Mouse (Mus musculus): Measurements from ENCODE around the gene Prkca. TPM values are rescaled to one million over a fixed set of nuclear protein-coding genes. Genes with fewer than 3 reads are reported as not detected.

The Prkca gene
- polyA plus RNA-seq, 1 experiment, result 43.2 TPM

DNA sequence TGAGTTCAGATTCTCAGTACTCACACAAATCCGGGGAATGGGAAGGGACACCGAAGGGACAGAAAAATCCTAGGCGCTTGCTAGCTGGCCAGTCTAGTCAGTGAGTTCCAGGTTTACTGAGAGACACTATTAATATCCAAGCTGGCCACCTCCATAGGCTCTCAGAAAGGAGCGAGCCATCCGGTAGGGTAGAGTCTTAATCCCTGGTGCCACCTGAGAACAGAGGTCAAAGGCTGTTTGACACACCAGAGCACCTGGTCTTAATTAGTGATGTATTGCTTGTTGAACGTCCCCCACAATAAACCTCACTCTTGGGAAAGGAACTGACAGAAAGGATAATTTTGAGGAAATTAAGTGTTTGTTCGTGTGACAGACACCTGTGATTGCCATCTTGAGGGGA lies 133.0 kb downstream of the Prkca start:
- Histone ChIP-seq H3K4me1 (ENCODE audit: control insufficient read depth, insufficient read depth, low read length) (peaks cover 7% of the 10 kb centered on the region), H3K4me3 (ENCODE audit: insufficient read depth, low read length) (no peak overlapping the region), H3K27ac (ENCODE audit: insufficient read depth, low read length) (no peak overlapping the region)
- TF ChIP-seq CTCF (IDR thresholded peaks at IDR 0.05; ENCODE audit: borderline replicate concordance, insufficient read depth, low read length) (no peak), POLR2A (IDR thresholded peaks at IDR 0.05; ENCODE audit: low read depth, low read length) (no peak)

DNA sequence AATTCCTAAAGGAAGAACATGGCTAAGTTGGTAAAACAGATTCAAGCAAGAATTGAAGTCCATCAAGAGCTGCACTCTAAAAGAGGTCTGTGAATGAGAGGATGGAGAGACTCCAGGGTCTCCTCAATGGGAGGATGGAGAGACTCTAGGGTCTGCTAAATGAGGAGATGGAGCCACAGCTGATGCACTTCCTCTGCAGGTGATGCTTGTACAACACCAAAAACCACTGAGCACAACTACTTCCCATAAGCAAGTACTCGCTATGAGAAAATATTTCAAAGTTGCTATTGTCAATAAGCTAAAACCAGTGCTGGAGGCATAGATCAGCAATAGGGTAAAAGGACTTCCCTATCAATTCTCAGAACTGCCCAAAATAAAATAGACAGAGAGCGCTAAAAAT lies 137.1 kb downstream of the Prkca start:
- H3K4me1 ChIP-seq (ENCODE audit: control insufficient read depth, insufficient read depth, low read length), result no peaks in the 10 kb centered on the region
- TF ChIP-seq POLR2A (IDR thresholded peaks at IDR 0.05; ENCODE audit: low read depth, low read length), result no peak
- TF ChIP-seq CTCF (IDR thresholded peaks at IDR 0.05; ENCODE audit: borderline replicate concordance, insufficient read depth, low read length), result no peak
- no peak overlapping the region for H3K27ac ChIP-seq (ENCODE audit: insufficient read depth, low read length)
- no peak overlapping the region for H3K4me3 ChIP-seq (ENCODE audit: insufficient read depth, low read length)

DNA sequence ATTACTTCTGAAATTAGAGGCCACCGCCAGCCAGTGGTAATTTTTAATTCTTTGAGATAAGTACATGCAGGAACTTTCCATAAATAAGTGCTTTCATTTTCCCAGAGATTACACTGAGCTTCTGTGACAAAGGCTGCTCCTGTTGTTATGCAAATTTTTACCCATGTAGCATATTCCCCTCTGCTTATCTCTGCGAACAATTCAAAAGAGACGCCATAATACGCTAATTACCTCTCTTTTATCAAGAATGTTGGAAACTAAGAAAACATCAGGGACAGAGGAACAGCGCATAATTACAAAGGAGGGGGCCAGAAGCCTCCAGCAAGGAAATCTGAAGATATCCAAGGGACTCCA lies 138.9 kb downstream of the Prkca start:
- no peak overlapping the region for H3K27ac ChIP-seq (ENCODE audit: insufficient read depth, low read length)
- no peak for TF ChIP-seq POLR2A (IDR thresholded peaks at IDR 0.05; ENCODE audit: low read depth, low read length)
- TF ChIP-seq CTCF (IDR thresholded peaks at IDR 0.05; ENCODE audit: borderline replicate concordance, insufficient read depth, low read length), result no peak
- H3K4me3 ChIP-seq (ENCODE audit: insufficient read depth, low read length), result no peak overlapping the region
- H3K4me1 ChIP-seq (ENCODE audit: control insufficient read depth, insufficient read depth, low read length), result no peaks in the 10 kb centered on the region

DNA sequence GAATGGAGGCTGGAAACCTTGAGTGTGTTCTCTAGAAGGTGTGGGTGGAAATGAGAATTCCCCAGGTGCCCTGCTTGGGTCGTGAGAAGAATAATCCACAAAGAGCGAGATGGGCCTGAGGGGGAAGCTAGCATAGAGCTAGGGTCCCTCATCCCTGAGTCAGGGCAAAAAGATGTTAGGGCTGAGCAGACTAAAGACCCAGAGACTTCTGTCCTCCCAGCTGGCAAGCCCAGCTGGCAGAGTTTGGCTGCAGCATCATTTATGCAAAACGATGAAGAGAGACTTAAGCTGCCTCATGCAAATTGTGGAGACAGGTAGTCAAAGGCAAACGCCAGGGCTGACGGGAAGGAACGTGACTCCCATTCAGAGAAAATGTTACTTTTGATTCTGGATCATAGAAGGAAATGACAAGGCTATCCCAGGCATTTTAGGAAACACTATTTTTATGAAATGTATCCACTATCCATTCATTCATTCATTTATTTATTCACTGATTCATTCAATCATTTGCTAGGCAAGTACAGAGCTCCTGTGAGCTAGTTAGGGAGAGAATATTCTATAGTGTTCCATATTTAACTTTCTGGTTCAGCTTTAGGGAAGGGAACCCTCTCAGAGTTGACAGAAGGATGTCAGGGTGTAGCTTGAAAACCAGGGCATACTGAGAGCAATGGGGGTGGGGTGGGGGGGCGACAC lies 139.4 kb downstream of the Prkca start:
- no peaks in the 10 kb centered on the region for H3K4me1 ChIP-seq (ENCODE audit: control insufficient read depth, insufficient read depth, low read length)
- H3K27ac ChIP-seq (ENCODE audit: insufficient read depth, low read length), result no peak overlapping the region
- H3K4me3 ChIP-seq (ENCODE audit: insufficient read depth, low read length), result no peak overlapping the region
- TF ChIP-seq CTCF (IDR thresholded peaks at IDR 0.05; ENCODE audit: borderline replicate concordance, insufficient read depth, low read length) (no peak), POLR2A (IDR thresholded peaks at IDR 0.05; ENCODE audit: low read depth, low read length) (no peak)

DNA sequence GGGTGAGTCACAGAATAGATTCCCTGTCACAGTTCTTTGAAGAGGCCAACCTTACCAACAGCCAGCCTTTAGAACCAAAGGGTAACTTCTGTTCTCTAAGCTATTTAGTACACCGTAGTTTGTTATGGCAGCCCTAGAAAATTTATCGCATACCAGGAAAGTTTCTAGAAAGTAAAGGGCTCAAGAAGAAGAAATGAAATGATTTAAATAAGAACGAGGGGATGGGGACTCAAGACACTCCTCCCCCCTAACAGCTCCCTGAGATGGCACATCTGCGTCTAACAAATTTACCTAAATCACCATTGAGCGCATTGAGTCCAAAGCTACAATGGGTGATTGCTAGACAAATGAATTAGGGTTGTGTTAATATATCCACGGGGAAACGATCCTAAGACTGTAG lies 140.9 kb downstream of the Prkca start:
- TF ChIP-seq CTCF (IDR thresholded peaks at IDR 0.05; ENCODE audit: borderline replicate concordance, insufficient read depth, low read length) (no peak), POLR2A (IDR thresholded peaks at IDR 0.05; ENCODE audit: low read depth, low read length) (no peak)
- no peak overlapping the region for H3K4me3 ChIP-seq (ENCODE audit: insufficient read depth, low read length)
- no peak overlapping the region for H3K27ac ChIP-seq (ENCODE audit: insufficient read depth, low read length)
- no peaks in the 10 kb centered on the region for H3K4me1 ChIP-seq (ENCODE audit: control insufficient read depth, insufficient read depth, low read length)

DNA sequence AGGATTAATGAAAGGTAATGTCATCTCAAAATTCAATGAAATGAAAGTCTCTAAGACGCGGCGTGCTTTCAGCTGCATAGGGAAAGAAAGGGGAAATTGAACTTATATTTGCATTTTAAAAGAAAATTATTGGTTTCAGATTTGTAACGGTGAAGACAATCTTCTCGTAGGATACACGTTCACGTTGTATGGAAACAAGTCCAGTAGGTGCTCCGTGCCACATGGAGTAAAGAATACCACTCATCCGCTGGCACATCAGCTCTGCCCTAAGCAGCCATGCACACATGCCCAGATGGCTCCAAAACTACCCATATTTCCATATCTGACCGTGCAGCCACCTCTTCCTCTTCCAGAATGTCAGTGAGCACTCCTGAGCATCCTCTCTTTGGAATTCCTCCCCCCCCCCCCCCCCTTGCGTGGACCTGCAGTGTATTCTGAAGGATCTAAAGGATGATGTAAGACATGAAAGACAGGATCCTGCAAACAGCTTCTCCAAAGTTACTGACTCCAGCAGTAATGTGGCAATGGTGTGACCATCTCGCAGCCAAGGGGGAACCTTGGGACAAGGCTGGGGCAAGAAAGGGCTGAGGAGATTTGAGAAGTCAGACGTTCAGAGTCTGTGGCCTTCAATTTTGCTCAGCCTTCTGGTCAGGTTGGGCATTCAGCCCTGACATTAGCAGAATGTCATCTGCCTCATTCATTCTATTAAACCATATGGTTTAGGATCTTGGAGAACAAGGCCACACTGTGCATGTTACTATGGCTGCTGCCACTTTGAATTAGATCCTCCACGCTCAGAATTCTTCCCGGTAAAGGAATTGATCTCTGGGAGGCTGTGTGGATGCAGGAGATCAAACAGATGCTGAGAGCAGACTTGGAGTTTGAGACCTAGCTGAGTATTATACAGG lies 142.8 kb downstream of the Prkca start:
- Histone ChIP-seq H3K4me1 (ENCODE audit: control insufficient read depth, insufficient read depth, low read length) (no peaks in the 10 kb centered on the region), H3K4me3 (ENCODE audit: insufficient read depth, low read length) (no peak overlapping the region), H3K27ac (ENCODE audit: insufficient read depth, low read length) (no peak overlapping the region)
- TF ChIP-seq CTCF (IDR thresholded peaks at IDR 0.05; ENCODE audit: borderline replicate concordance, insufficient read depth, low read length), result no peak
- TF ChIP-seq POLR2A (IDR thresholded peaks at IDR 0.05; ENCODE audit: low read depth, low read length), result no peak

DNA sequence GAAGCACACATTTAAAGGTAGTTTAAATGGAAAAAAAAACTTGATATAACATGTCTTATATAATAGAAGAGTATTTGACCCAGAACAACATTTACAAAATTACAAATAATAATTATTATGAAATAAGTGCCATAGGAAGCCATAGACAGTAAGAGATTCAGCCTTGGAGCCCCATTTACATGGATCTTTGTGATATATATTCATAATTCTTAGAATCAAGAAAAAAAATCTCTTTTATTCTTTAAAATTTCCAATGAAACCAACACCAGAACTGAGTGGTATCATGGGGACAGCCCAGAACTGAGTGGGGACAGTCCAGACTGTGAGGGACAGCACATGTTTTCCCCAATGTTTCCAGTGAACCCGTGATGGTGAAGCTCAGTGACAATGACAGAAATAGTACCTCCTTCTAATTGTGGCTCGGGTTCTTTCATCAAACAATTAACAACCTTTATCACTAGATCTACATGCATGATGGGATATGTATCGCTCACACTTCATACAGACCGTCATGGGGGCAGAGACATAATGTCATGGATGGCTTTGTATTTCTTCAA lies 144.2 kb downstream of the Prkca start:
- H3K27ac ChIP-seq (ENCODE audit: insufficient read depth, low read length), result no peak overlapping the region
- TF ChIP-seq CTCF (IDR thresholded peaks at IDR 0.05; ENCODE audit: borderline replicate concordance, insufficient read depth, low read length) (no peak), POLR2A (IDR thresholded peaks at IDR 0.05; ENCODE audit: low read depth, low read length) (no peak)

DNA sequence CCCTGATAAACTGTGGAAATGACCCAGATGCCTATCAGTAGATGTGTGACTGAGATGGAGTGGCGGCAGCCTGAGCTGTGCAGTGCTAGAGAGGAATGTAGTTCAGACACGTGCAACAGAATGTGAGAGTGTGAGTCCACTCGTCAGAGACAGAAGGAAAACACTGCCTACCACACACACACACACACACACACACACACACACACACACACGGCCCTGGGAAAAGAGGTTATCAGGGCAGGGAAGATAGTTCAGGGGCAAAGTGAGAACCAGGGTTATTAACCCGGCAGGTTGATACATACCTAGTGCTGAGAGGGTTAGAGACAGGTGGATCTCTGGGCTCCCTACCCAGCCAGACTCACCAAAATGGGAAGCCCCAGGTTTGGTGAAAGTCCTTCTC lies 145.1 kb downstream of the Prkca start:
- TF ChIP-seq POLR2A (IDR thresholded peaks at IDR 0.05; ENCODE audit: low read depth, low read length) (no peak), CTCF (IDR thresholded peaks at IDR 0.05; ENCODE audit: borderline replicate concordance, insufficient read depth, low read length) (no peak)
- Histone ChIP-seq H3K4me1 (ENCODE audit: control insufficient read depth, insufficient read depth, low read length) (no peaks in the 10 kb centered on the region), H3K27ac (ENCODE audit: insufficient read depth, low read length) (no peak overlapping the region), H3K4me3 (ENCODE audit: insufficient read depth, low read length) (no peak overlapping the region)

More for the DNA sequence above, 144.2 kb downstream of the Prkca start:
- H3K4me1 ChIP-seq (ENCODE audit: control insufficient read depth, insufficient read depth, low read length), result no peaks in the 10 kb centered on the region
- H3K4me3 ChIP-seq (ENCODE audit: insufficient read depth, low read length), result no peak overlapping the region

DNA sequence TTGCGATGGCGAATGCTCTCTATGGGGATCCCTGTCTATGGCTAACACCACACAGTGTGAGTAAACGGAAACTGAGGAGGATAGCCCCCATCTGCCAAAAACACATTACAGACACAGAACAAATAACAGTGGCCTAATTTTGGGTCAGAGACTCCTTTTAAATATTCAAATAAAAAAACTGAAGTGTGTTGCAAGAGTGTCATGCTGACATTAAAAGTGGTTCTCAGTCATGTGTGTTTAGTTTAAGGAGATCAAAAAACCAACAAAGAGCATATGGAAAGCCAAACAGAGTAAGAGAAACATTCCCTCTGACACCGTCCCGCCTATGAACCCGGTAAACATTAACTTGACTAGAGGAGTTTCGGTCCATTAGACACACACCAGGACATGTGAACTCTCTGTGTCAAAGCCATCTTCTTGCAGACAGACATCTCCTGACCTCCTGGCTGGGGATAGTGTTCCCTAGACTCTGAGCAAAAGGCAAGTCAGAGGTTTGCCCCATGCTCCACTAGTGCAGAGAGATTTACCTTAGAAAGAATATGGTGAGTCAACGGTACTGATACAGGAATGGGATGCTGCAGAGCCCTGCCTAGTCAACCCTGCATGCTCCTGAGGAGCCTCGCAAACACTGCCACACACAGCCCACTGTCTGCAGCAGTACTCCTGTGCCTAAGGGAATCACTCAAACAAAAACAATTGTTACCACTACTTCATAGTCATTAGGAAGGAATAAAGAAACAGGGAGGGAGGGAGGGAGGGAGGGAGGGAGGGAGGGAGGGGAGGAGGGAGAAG lies 146.1 kb downstream of the Prkca start:
- TF ChIP-seq CTCF (IDR thresholded peaks at IDR 0.05; ENCODE audit: borderline replicate concordance, insufficient read depth, low read length), result no peak
- no peak for TF ChIP-seq POLR2A (IDR thresholded peaks at IDR 0.05; ENCODE audit: low read depth, low read length)
- H3K4me1 ChIP-seq (ENCODE audit: control insufficient read depth, insufficient read depth, low read length), result no peaks in the 10 kb centered on the region

More for the DNA sequence above, 146.1 kb downstream of the Prkca start:
- H3K4me3 ChIP-seq (ENCODE audit: insufficient read depth, low read length), result no peak overlapping the region
- no peak overlapping the region for H3K27ac ChIP-seq (ENCODE audit: insufficient read depth, low read length)
